Mouse (Mus musculus) MEL (cell line): Measurements from ENCODE around the gene Ctdspl. TPM values are rescaled to one million over a fixed set of nuclear protein-coding genes. Genes with fewer than 3 reads are reported as not detected.

Experiments
- DNase-seq: peaks from one replicate; pipeline ENCODE4 v3.0.0; 2011; ENCODE audit warnings: low read depth, low spot score
- H3K27ac ChIP-seq: 2 replicates; pipeline ENCODE4 v1.5.1; 2012; ENCODE audit warnings: low read depth, mild to moderate bottlenecking, control low read depth, low read length, moderate library complexity; ENCODE audit not compliant: control insufficient read depth
- H3K27me3 ChIP-seq, 2 experiments: fragments of 150-350 bp in 1 of 2; sonication (generic) in 1 of 2; 2 replicates each; pipeline ENCODE4 v1.6.1; 2012; ENCODE audit warnings: low read length in 2 of 2, mild to moderate bottlenecking in 2 of 2, improper control_type of control experiment in 1 of 2, moderate library complexity in 1 of 2; ENCODE audit not compliant: insufficient read depth in 2 of 2, control insufficient read depth in 1 of 2
- H3K36me3 ChIP-seq, 2 experiments: 2 replicates each; pipeline ENCODE4 v1.6.1; 2012 to 2014; ENCODE audit warnings: low read length in 2 of 2, improper control_type of control experiment in 1 of 2, inconsistent platforms in 1 of 2, mild to moderate bottlenecking in 1 of 2; ENCODE audit not compliant: insufficient read depth in 2 of 2, control insufficient read depth in 1 of 2
- H3K4me1 ChIP-seq, 2 experiments: fragments of 150-350 bp in 1 of 2; sonication (generic) in 1 of 2; 2 replicates each; pipeline ENCODE4 v1.6.1; 2012; ENCODE audit warnings: low read length in 2 of 2, improper control_type of control experiment in 1 of 2, mild to moderate bottlenecking in 1 of 2; ENCODE audit not compliant: insufficient read depth in 2 of 2, control insufficient read depth in 1 of 2
- H3K4me3 ChIP-seq, 2 experiments: fragments of 150-350 bp in 1 of 2; sonication (generic) in 1 of 2; 2 replicates each; pipeline ENCODE4 v1.5.1; 2012; ENCODE audit warnings: low read depth in 2 of 2, low read length in 2 of 2, mild to moderate bottlenecking in 2 of 2, moderate library complexity in 2 of 2, control low read depth in 1 of 2, improper control_type of control experiment in 1 of 2; ENCODE audit not compliant: control insufficient read depth in 1 of 2, insufficient read depth in 1 of 2
- H3K79me2 ChIP-seq: 2 replicates; pipeline ENCODE4 v1.6.1; 2012; ENCODE audit warnings: mild to moderate bottlenecking, low read length, moderate library complexity; ENCODE audit not compliant: control insufficient read depth, poor library complexity, insufficient read depth
- H3K9ac ChIP-seq: 2 replicates; pipeline ENCODE4 v1.6.1; 2012; ENCODE audit warnings: low read depth, mild to moderate bottlenecking, control low read depth, low read length, moderate library complexity; ENCODE audit not compliant: control insufficient read depth, poor library complexity, severe bottlenecking
- H3K9me3 ChIP-seq: fragments of 150-350 bp; sonication (generic); replicated peaks from 2 replicates; pipeline ENCODE4 v1.6.1; 2012; ENCODE audit warnings: mild to moderate bottlenecking, low read length, improper control_type of control experiment, moderate library complexity; ENCODE audit not compliant: insufficient read depth
- CTCF ChIP-seq, 3 experiments: IDR thresholded peaks in 2 of 3; conservative IDR thresholded peaks in 1 of 3; 2 replicates each; pipeline ENCODE4 v1.5.1; 2011 to 2012; ENCODE audit warnings: low read length in 3 of 3, low read depth in 2 of 3, mild to moderate bottlenecking in 2 of 3, improper control_type of control experiment in 1 of 3, inconsistent platforms in 1 of 3, mixed read lengths in 1 of 3, moderate library complexity in 1 of 3; ENCODE audit not compliant: control insufficient read depth in 1 of 3, insufficient read depth in 1 of 3, poor library complexity in 1 of 3, severe bottlenecking in 1 of 3
- E2F4 ChIP-seq: IDR thresholded peaks from 2 replicates; pipeline ENCODE4 v1.6.1; 2011; ENCODE audit warnings: low read depth, low read length, improper control_type of control experiment, borderline replicate concordance
- ELF1 ChIP-seq: IDR thresholded peaks from 2 replicates; pipeline ENCODE4 v1.6.1; 2014; ENCODE audit warnings: low read depth, mild to moderate bottlenecking, inconsistent platforms, low read length, improper control_type of control experiment, moderate library complexity
- EP300 ChIP-seq, 2 experiments: IDR thresholded peaks; 2 replicates each; pipeline ENCODE4 v1.6.1; 2011; ENCODE audit warnings: improper control_type of control experiment in 2 of 2, low read length in 2 of 2, low read depth in 1 of 2, mild to moderate bottlenecking in 1 of 2
- ETS1 ChIP-seq: IDR thresholded peaks from 2 replicates; pipeline ENCODE4 v1.6.1; 2012; ENCODE audit warnings: low read depth, mild to moderate bottlenecking, inconsistent platforms, low read length, improper control_type of control experiment, moderate library complexity
- GATA1 ChIP-seq: IDR thresholded peaks from 2 replicates; pipeline ENCODE4 v1.6.1; 2011; ENCODE audit warnings: low read depth, low read length, improper control_type of control experiment
- HCFC1 ChIP-seq: IDR thresholded peaks from 2 replicates; pipeline ENCODE4 v1.6.1; 2012; ENCODE audit warnings: low read depth, mild to moderate bottlenecking, inconsistent platforms, low read length, improper control_type of control experiment, moderate library complexity
- MAZ ChIP-seq: IDR thresholded peaks from 2 replicates; pipeline ENCODE4 v1.6.1; 2012; ENCODE audit warnings: low read depth, mild to moderate bottlenecking, inconsistent platforms, low read length, improper control_type of control experiment
- MEF2A ChIP-seq: IDR thresholded peaks from 2 replicates; pipeline ENCODE4 v1.6.1; 2014; ENCODE audit warnings: low read depth, mild to moderate bottlenecking, inconsistent platforms, low read length, improper control_type of control experiment; ENCODE audit not compliant: poor library complexity, insufficient replicate concordance, severe bottlenecking; ENCODE audit errors: extremely low read depth
- NELFE ChIP-seq: IDR thresholded peaks from 2 replicates; pipeline ENCODE4 v1.6.1; 2011; ENCODE audit warnings: low read depth, low read length, improper control_type of control experiment
- POLR2AphosphoS2 ChIP-seq: IDR thresholded peaks from 2 replicates; pipeline ENCODE4 v1.6.1; 2011; ENCODE audit warnings: low read length, improper control_type of control experiment
- POLR2AphosphoS5 ChIP-seq: IDR thresholded peaks from 2 replicates; pipeline ENCODE4 v1.6.1; 2012; ENCODE audit warnings: low read depth, borderline replicate concordance, mild to moderate bottlenecking, inconsistent platforms, low read length, moderate library complexity, mixed read lengths
- RCOR1 ChIP-seq: IDR thresholded peaks from 2 replicates; pipeline ENCODE4 v1.6.1; 2012; ENCODE audit warnings: low read depth, mild to moderate bottlenecking, inconsistent platforms, low read length, improper control_type of control experiment
- SIN3A ChIP-seq: IDR thresholded peaks from 2 replicates; pipeline ENCODE4 v1.6.1; 2012; ENCODE audit warnings: low read length, improper control_type of control experiment, inconsistent platforms
- UBTF ChIP-seq: IDR thresholded peaks from 2 replicates; pipeline ENCODE4 v1.6.1; 2012; ENCODE audit warnings: low read depth, mild to moderate bottlenecking, inconsistent platforms, low read length, improper control_type of control experiment, moderate library complexity, borderline replicate concordance; ENCODE audit not compliant: insufficient read depth
- USF1 ChIP-seq: IDR thresholded peaks from 2 replicates; pipeline ENCODE4 v1.6.1; 2014; ENCODE audit warnings: low read depth, mild to moderate bottlenecking, inconsistent platforms, low read length, improper control_type of control experiment, moderate library complexity
- polyA plus RNA-seq, 2 experiments: library from polyadenylated mRNA; stranded (reverse) in 1 of 2; unstranded in 1 of 2; fragments of >175 nt in 1 of 2; fragments of >200 nt in 1 of 2; gene quantifications; 2 replicates each; pipeline versions ENCODE4 v1.2.1 to v1.2.4; 2012; ENCODE audit warnings: low replicate concordance in 2 of 2, low read depth in 1 of 2; ENCODE audit not compliant: insufficient read length in 2 of 2, insufficient read depth in 1 of 2, missing spikeins in 1 of 2
- total RNA-seq: library from RNA; depleted of rRNA; stranded (reverse); fragments of 300-350 nt; gene quantifications from 2 replicates; pipeline ENCODE4 v1.2.3, GENCODE M21; 2012

The Ctdspl gene
- total and polyA plus RNA-seq, 3 experiments, result 15.3 to 20.7 TPM; not detected in 1

GRCm38 (mm10) chr9:118913613-118914012, 12.6 kb upstream of the Ctdspl start:
- Histone ChIP-seq H3K4me3 (no peak overlapping the region), H3K27ac (no peak overlapping the region), H3K4me1 (peaks cover 3 to 10% of the 10 kb centered on the region in 2 experiments; a peak in 3 of 4 replicates), H3K9me3 (no peaks in the 10 kb centered on the region), H3K79me2 (no peaks in the 10 kb centered on the region), H3K9ac (no peak overlapping the region), H3K27me3 (no peaks in the 10 kb centered on the region), H3K36me3 (peaks cover 0 to 4% of the 10 kb centered on the region in 2 experiments; a peak in 2 of 4 replicates)
- DNase-seq, result peak; percentile 28
- TF ChIP-seq SIN3A (0 out of 2 replicates have a peak, but pooled peaks have one; percentile 38), GATA1 (0 out of 2 replicates have a peak, but pooled peaks have one; percentile 31), MAZ (0 out of 2 replicates have a peak, but pooled peaks have one; percentile 51), CTCF (IDR thresholded peaks at IDR 0.05 in 2 of 3, conservative IDR thresholded peaks at IDR 0.05 in 1 of 3; ENCODE audit: control insufficient read depth in 1 of 3, insufficient read depth in 1 of 3, low read depth in 2 of 3, low read length in 3 of 3, poor library complexity in 1 of 3, severe bottlenecking in 1 of 3) (no peak), POLR2AphosphoS2 (no peak), ETS1 (0 out of 2 replicates have a peak, but pooled peaks have one; percentile 27), ELF1 (peak; percentile 19; the same call in 1 of the 2 replicates), EP300 (IDR thresholded peaks at IDR 0.05; ENCODE audit: low read depth in 1 of 2, low read length in 2 of 2) (peak; percentile 54 to 69)

DNA sequence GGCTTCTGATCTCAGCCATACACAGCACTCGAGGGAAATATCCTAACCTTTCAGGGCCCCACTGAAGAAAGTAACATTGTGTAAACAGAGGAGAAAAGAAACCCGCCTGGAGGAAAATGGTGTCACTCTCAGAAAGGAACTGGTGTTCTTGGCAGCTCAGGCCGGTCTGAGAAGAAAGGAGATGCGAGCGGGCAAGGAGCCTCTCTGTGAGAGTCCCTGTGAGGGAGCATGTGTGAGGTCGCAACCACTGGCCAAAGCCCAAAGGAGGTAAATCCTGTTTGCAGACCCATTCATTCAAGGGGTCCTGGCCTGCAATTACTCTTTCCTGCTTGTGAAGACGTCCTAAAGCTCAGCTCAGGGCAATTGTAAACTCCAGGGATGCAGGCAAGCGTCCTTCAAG, 11.7 kb upstream of the Ctdspl start:
- no peak overlapping the region for H3K4me3 ChIP-seq
- no peak for DNase-seq
- H3K9ac ChIP-seq, result no peak overlapping the region
- H3K27me3 ChIP-seq, result no peaks in the 10 kb centered on the region
- TF ChIP-seq E2F4, result no peak
- no peak for TF ChIP-seq USF1
- no peak for TF ChIP-seq POLR2AphosphoS5
- no peak for TF ChIP-seq RCOR1
- no peak for TF ChIP-seq MAZ
- TF ChIP-seq UBTF, result no peak
- no peak for TF ChIP-seq NELFE
- no peak for TF ChIP-seq HCFC1
- TF ChIP-seq MEF2A, result no peak
- no peaks in the 10 kb centered on the region for H3K9me3 ChIP-seq
- H3K36me3 ChIP-seq, result peaks cover 0 to 4% of the 10 kb centered on the region in 2 experiments; a peak in 2 of 4 replicates
- H3K27ac ChIP-seq, result no peak overlapping the region
- peaks cover 3 to 10% of the 10 kb centered on the region in 2 experiments; a peak in 3 of 4 replicates for H3K4me1 ChIP-seq
- H3K79me2 ChIP-seq, result no peaks in the 10 kb centered on the region
